Mouse (Mus musculus) brain, embryonic 14.5 days (tissue): ENCODE measurements around the gene Tcf20. TPM values are rescaled to one million over a fixed set of nuclear protein-coding genes. Genes with fewer than 3 reads are reported as not detected.
A peak's percentile ranks its signal among the peaks of the same experiment; 100 is the strongest.

ENCODE experiments used
- DNase-seq: peaks from one replicate; pipeline ENCODE4 v3.0.0-alpha.2; 2011; ENCODE audit warnings: low read depth
- CTCF ChIP-seq: fragments of 200-500 bp; IDR thresholded peaks from 2 replicates; pipeline ENCODE4 v1.5.1; 2012; ENCODE audit warnings: inconsistent platforms, mild to moderate bottlenecking, moderate library complexity, borderline replicate concordance; ENCODE audit not compliant: insufficient read depth, insufficient read length; ENCODE audit errors: extremely low read depth
- POLR2A ChIP-seq: fragments of 200-500 bp; IDR thresholded peaks from 2 replicates; pipeline ENCODE4 v1.6.1; 2012; ENCODE audit warnings: mild to moderate bottlenecking, inconsistent platforms, borderline replicate concordance; ENCODE audit not compliant: poor library complexity, insufficient read depth, insufficient read length, severe bottlenecking; ENCODE audit errors: extremely low read depth
- polyA plus RNA-seq: library from polyadenylated mRNA; depleted of rRNA; stranded (reverse); fragments of >200 nt; gene quantifications from 2 replicates; pipeline ENCODE4 v1.2.3, GENCODE M21; 2012

Tcf20 gene
- polyA plus RNA-seq, 1 experiment, result 46.8 TPM

- TF ChIP-seq POLR2A (no peak), CTCF (no peak)
- no peak for DNase-seq
Observed at GRCm38 (mm10) chr15:82863674-82864073, 124.0 kb downstream of the Tcf20 start.

- peak; percentile 73 for DNase-seq
- TF ChIP-seq POLR2A (no peak), CTCF (no peak)
Observed at GRCm38 (mm10) chr15:82856652-82857378, 130.9 kb downstream of the Tcf20 start.

GRCm38 (mm10) chr15:82856065-82856464 lies 131.6 kb downstream of the Tcf20 start:
- peak; percentile 8 for DNase-seq

GRCm38 (mm10) chr15:82839146-82839545 lies 148.5 kb downstream of the Tcf20 start:
- no peak for DNase-seq
- TF ChIP-seq CTCF (no peak), POLR2A (no peak)

More at GRCm38 (mm10) chr15:82856065-82856464, 131.6 kb downstream of the Tcf20 start:
- no peak for TF ChIP-seq CTCF
- TF ChIP-seq POLR2A, result no peak

GRCm38 (mm10) chr15:82829917-82830316 lies 157.8 kb downstream of the Tcf20 start:
- no peak for DNase-seq
- TF ChIP-seq POLR2A (no peak), CTCF (no peak)

- no peak for TF ChIP-seq POLR2A
- no peak for DNase-seq
Observed at GRCm38 (mm10) chr15:82825866-82826265, 161.8 kb downstream of the Tcf20 start.

GRCm38 (mm10) chr15:82822347-82822746 lies 165.3 kb downstream of the Tcf20 start:
- no peak for TF ChIP-seq CTCF
- no peak for TF ChIP-seq POLR2A
- DNase-seq, result peak; percentile 25

- DNase-seq, result no peak
- TF ChIP-seq POLR2A (no peak), CTCF (no peak)
Observed at GRCm38 (mm10) chr15:82821657-82822056, 166.0 kb downstream of the Tcf20 start.

- TF ChIP-seq CTCF, result no peak
- no peak for TF ChIP-seq POLR2A
Observed at GRCm38 (mm10) chr15:82815296-82815695, 172.4 kb downstream of the Tcf20 start.

GRCm38 (mm10) chr15:82814806-82815205 lies 172.9 kb downstream of the Tcf20 start:
- TF ChIP-seq POLR2A (no peak), CTCF (peak; percentile 80)
- DNase-seq, result peak; percentile 78

More at GRCm38 (mm10) chr15:82815296-82815695, 172.4 kb downstream of the Tcf20 start:
- no peak for DNase-seq

GRCm38 (mm10) chr15:82814321-82814720 lies 173.4 kb downstream of the Tcf20 start:
- TF ChIP-seq POLR2A (no peak), CTCF (no peak)
- no peak for DNase-seq

GRCm38 (mm10) chr15:82810556-82810955 lies 177.1 kb downstream of the Tcf20 start:
- DNase-seq, result no peak
- TF ChIP-seq POLR2A, result no peak
- no peak for TF ChIP-seq CTCF
